Mouse (Mus musculus) CH12F3 (cell line): ENCODE results near the gene Txnrd1.

Source experiments
- in situ Hi-C: fragments of 300-500 bp; cut with MboI; formaldehyde crosslinking; loops from 2 replicates; pipeline ENCODE4 v1.14.3; 2020; ENCODE audit warnings: low sequenced_read_pairs

Txnrd1 gene

DNA sequence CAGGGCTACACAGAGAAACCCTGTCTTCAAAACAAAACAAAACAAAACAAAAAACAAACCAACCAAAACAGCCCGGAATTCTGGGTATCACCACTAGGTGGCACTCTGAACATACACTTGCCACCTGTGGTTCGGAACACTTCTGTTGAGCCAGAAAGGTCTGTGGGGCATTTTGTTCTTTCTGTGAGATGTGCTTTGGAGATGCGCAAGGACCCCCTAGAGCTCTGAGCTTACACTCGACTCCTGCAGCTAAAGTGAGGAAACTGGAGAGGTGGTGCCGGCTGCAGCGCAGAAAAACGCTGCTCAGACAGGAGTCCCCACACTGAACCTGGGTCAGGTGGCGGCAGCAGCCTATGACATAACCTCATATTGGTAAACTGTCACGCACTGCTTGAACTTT is 75.6 kb downstream of the Txnrd1 start:
- in situ Hi-C loops: loop anchor here (10.0 kb wide), 1 partner anchor 595 kb away; no protein-coding TSS in a partner anchor

DNA sequence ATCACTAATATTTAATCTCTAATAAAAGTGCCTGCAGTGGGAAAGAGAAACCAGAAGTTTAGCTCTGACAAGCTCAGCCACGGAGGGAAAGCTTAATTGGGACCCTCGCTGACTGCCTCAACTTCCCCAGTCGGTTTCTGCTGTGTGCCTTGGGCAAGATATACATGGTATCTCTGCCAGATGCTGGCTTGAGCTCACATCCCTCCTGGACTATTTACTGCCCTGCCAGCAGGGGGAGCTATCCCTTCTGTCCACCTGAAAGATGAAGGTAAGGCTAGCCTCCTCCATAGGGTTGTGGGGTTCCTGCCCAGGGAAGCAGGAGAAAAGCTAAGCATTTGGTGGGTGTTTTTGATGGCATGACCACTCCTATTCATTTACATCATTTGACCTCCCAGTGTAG is 76.4 kb downstream of the Txnrd1 start:
- in situ Hi-C loops: no loop called here

- in situ Hi-C loops: no loop called here
Observed at GRCm38 (mm10) chr10:82913238-82913637, 79.5 kb downstream of the Txnrd1 start.

GRCm38 (mm10) chr10:82913772-82914171 is 80.0 kb downstream of the Txnrd1 start:
- in situ Hi-C loops: no loop called here

- in situ Hi-C loops: no loop called here
Observed at GRCm38 (mm10) chr10:82918675-82919074, 84.9 kb downstream of the Txnrd1 start.

GRCm38 (mm10) chr10:82919404-82919980 is 85.7 kb downstream of the Txnrd1 start:
- in situ Hi-C loops: no loop called here

DNA sequence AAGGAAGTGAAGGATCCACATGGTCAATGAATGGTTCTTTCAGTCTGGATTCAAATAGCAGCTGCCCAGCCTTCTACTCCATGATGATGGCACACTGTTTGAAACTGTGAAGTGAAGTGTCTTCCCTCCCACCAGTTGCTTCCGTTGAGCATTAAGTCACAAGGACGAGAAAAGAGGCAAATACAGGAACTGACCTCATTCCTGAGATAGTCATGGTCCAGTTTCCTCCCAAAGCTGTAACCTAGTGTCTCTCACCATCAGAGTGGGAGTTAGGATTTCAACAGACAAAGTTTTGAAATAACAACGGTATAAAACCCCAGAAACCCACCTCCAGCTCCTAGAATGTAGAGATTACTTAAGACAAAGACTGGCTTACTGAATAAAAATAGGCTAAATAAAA is 89.8 kb downstream of the Txnrd1 start:
- in situ Hi-C loops: no loop called here

DNA sequence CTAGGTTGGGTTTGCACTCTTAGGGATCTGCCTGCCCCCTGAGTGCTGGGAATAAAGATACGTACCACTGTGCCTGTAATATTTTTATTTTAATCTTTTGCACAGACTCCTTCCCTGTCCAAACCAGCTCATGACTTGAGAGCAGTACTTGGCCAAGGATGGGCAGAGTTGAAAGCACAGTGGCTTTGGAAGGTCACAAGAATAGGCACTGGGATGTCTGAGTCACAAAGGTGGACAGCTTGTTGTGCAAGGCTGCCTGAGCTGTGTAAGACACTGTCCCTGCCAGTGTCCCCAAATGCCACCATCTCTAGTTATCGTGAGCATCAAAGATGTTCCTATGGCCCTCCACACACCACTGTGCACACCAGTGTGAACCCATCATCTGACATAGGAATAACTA is 91.0 kb downstream of the Txnrd1 start:
- in situ Hi-C loops: no loop called here

GRCm38 (mm10) chr10:82925624-82926023 is 91.9 kb downstream of the Txnrd1 start:
- in situ Hi-C loops: no loop called here

- in situ Hi-C loops: no loop called here
Observed at GRCm38 (mm10) chr10:82935018-82935633, 101.4 kb downstream of the Txnrd1 start.

GRCm38 (mm10) chr10:82935774-82936173 is 102.0 kb downstream of the Txnrd1 start:
- in situ Hi-C loops: no loop called here
